Mouse (Mus musculus) small intestine, adult 2 months (tissue): Measurements from ENCODE around the gene Zfp185.

Experiments used
- CTCF ChIP-seq: fragments of 200-500 bp; IDR thresholded peaks from 2 replicates; pipeline ENCODE4 v1.5.1; 2012; ENCODE audit warnings: low read depth, mild to moderate bottlenecking, control low read depth, inconsistent platforms, low read length, moderate library complexity, mixed read lengths; ENCODE audit not compliant: insufficient replicate concordance, insufficient read length; ENCODE audit errors: extremely low read depth
- POLR2A ChIP-seq: fragments of 200-500 bp; IDR thresholded peaks from 2 replicates; pipeline ENCODE4 v1.6.1; 2012; ENCODE audit warnings: low read depth, mild to moderate bottlenecking, control low read depth, inconsistent platforms, low read length, moderate library complexity

- no peak for TF ChIP-seq POLR2A
- TF ChIP-seq CTCF, result no peak
Measured at GRCm38 (mm10) chrX:72985607-72986006, 1.5 kb upstream of the Zfp185 start.
